Mouse (Mus musculus) mouse embryonic stem cell (cell line): ENCODE data around the gene Anxa4.

Source experiments
- in situ Hi-C, 2 experiments: fragments of 300-500 bp; cut with MboI; formaldehyde crosslinking; loops; 1 replicate in 1 of 2; 3 replicates in 1 of 2; pipeline ENCODE4 v1.14.3; 2019 to 2020; ENCODE audit warnings: low sequenced_read_pairs in 2 of 2, low pct_unique_long_range_greater_than_20kb in 1 of 2, mixed read lengths in 1 of 2; ENCODE audit not compliant: unreplicated experiment in 1 of 2

The Anxa4 gene

GRCm38 (mm10) chr6:86708072-86708774 is 85.2 kb downstream of the Anxa4 start:
- in situ Hi-C loops, result no loop called here

- in situ Hi-C loops, result no loop called here
These were observed 90.8 kb downstream of the Anxa4 start for GRCm38 (mm10) chr6:86702577-86702976.

- in situ Hi-C loops, result no loop called here
These were observed 95.5 kb downstream of the Anxa4 start for GRCm38 (mm10) chr6:86697903-86698302.

- in situ Hi-C loops, result no loop called here
These were observed 97.2 kb downstream of the Anxa4 start for GRCm38 (mm10) chr6:86696213-86696612.

GRCm38 (mm10) chr6:86694465-86694864 is 98.9 kb downstream of the Anxa4 start:
- in situ Hi-C loops, result no loop called here

- in situ Hi-C loops, result no loop called here
These were observed 103.7 kb downstream of the Anxa4 start for GRCm38 (mm10) chr6:86689671-86690070.

- in situ Hi-C loops, result no loop called here
These were observed 106.4 kb downstream of the Anxa4 start for GRCm38 (mm10) chr6:86686971-86687370.
